Mouse (Mus musculus) liver, embryonic 18 days (tissue): Measurements from ENCODE around the gene Ippk. TPM values are rescaled to one million over a fixed set of nuclear protein-coding genes. Genes with fewer than 3 reads are reported as not detected.

ENCODE experiments used
- polyA plus RNA-seq: library from polyadenylated mRNA; depleted of rRNA; stranded (reverse); fragments of >200 nt; gene quantifications from 2 replicates; pipeline ENCODE4 v1.2.3, GENCODE M21; 2012; rRNA removed

Gene Ippk
- 3.6 and 3.7 TPM in 2 replicates for polyA plus RNA-seq

GRCm38 (mm10) chr13:49420754-49421605 lies at the start of gene Ippk:
Ippk (plus strand) TSS chr13:49421249.

GRCm38 (mm10) chr13:49492376-49493368 lies 71.6 kb downstream of the Ippk start, which contains the start of gene Tes3-ps:
Tes3-ps (plus strand) TSS chr13:49493318.

GRCm38 (mm10) chr13:49504510-49504909 lies 83.5 kb downstream of the Ippk start, which contains the start of gene Ecm2:
Ecm2 (plus strand) TSS chr13:49504810.

Other genes with a start within 250 kb of the Ippk start
- gene Ninj1, start 233.8 kb upstream of the Ippk start, polyA plus RNA-seq, result 84.2 and 87.1 TPM in 2 replicates
- 18.8 and 20.4 TPM in 2 replicates for gene Card19, start 205.2 kb upstream of the Ippk start, polyA plus RNA-seq
- gene Susd3, start 172.5 kb upstream of the Ippk start, polyA plus RNA-seq, result 2.6 and 2.8 TPM in 2 replicates
- 1.7 and 2.0 TPM in 2 replicates for gene Fgd3, start 100.9 kb upstream of the Ippk start, polyA plus RNA-seq
- gene Bicd2, start 79.7 kb upstream of the Ippk start, polyA plus RNA-seq, result 5.8 and 6.3 TPM in 2 replicates
- 0.06 and 0.07 TPM in 2 replicates for gene Tes3-ps, start 72.1 kb downstream of the Ippk start, polyA plus RNA-seq
- 0.48 and 0.49 TPM in 2 replicates for gene Ecm2, start 83.6 kb downstream of the Ippk start, polyA plus RNA-seq
- gene Aspn, start 123.2 kb downstream of the Ippk start, polyA plus RNA-seq, result 0.50 and 0.90 TPM in 2 replicates
- 0.02 TPM in 2 replicates for gene Omd, start 161.2 kb downstream of the Ippk start, polyA plus RNA-seq
- gene Ogn, start 186.8 kb downstream of the Ippk start, polyA plus RNA-seq, result 1.2 and 1.3 TPM in 2 replicates
- 3.8 and 4.2 TPM in 2 replicates for gene Cenpp, start 231.5 kb downstream of the Ippk start, polyA plus RNA-seq
- gene Nol8, start 231.8 kb downstream of the Ippk start, polyA plus RNA-seq, result 3.4 TPM in 2 replicates